In the genomic region with DNA sequence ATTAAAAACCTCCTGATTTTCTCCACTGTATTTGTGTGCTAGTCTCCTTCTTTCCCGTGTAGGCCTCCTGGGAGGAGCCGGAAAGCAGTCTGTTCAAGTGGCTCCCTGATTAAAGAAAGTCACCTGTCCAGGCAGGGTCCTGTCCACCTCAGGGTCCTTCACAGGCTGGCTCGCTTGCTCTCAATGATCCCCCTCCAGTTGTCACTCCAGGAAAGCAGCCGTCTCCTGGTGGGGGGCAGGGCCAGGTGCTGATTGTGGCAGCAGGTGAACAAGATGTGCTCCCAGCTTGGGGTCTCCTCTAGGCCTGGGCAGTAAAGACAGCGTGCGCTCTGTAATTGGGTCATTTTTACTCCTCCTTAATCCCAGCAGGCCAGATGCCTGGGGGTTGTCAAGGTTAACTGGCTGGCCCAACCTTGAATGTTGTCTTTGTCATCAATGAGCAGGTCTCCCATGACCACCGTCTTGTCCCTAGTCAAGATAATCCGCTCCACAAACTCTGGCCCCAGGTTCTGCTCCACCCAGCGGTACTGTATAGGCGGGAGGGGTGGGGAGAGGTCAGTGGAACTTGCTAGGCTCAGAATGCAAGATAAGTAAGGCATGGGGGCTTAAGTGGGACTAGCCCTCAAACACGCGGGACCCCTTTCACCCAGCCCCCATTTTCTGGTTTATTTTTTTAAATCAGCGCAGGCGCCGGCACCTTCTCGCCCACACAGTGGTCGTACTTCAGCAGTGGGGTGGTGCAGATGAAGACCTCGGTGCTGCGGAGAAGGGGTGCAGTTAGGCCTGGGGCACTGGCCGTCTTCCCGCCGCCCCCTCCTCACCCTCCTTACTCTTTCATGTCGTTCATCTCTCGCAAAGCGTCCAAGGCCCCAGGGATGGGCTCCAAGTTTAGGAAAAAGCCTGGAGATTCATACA, we compare ENCODE assay signal across 8 mouse cellular contexts. TPM values are rescaled to one million over a fixed set of nuclear protein-coding genes. Genes with fewer than 3 reads are reported as not detected.
DNase-seq lines count a peak whose midpoint lies in the region; ATAC-seq and TF ChIP-seq lines count a peak whose summit lies in the region.

No protein-coding gene starts in this region.

- H3K4me2 ChIP-seq in heart, embryonic 16.5 days (ENCODE audit: low read depth, low read length): peak overlapping the region; percentile 74

- peaks cover 10% of the 10 kb centered on the region; the same call in 1 of the 2 replicates for H3K36me3 ChIP-seq in heart, embryonic 16.5 days (ENCODE audit: control insufficient read depth, insufficient read depth)
- peaks cover 16% of the 10 kb centered on the region for H3K36me3 ChIP-seq in midbrain, embryonic 10.5 days

- intact Hi-C loops in left cerebral cortex, adult 2 months (cut with DNase I): loop anchor here (1.0 to 10.0 kb wide), 2 partner anchors 24 to 324 kb away; a partner anchor contains a TSS
- intact Hi-C loops in left cerebral cortex, postnatal 25 days (cut with DNase I): loop anchor here (2.0 to 5.0 kb wide), 2 partner anchors 22 to 47 kb away; a partner anchor contains a TSS

- no peaks in the 10 kb centered on the region for H3K9me3 ChIP-seq in heart, embryonic 16.5 days (replicated peaks; ENCODE audit: control insufficient read depth, low read length)
- no peaks in the 10 kb centered on the region for H3K9me3 ChIP-seq in midbrain, embryonic 10.5 days (replicated peaks)

- peaks cover 11% of the 10 kb centered on the region for H3K4me1 ChIP-seq in heart, embryonic 16.5 days (ENCODE audit: control insufficient read depth, insufficient read depth, low read length)
- peaks cover 36% of the 10 kb centered on the region for H3K4me1 ChIP-seq in midbrain, embryonic 10.5 days

- TF ChIP-seq CTCF in left cerebral cortex, adult 2 months (IDR thresholded peaks at IDR 0.05): no peak

- ATAC-seq in heart, embryonic 16.5 days (replicated peaks; ENCODE audit: extremely low read depth, insufficient read depth, low FRiP score): no peak; the same call in 1 of the 2 replicates

- H3K27ac ChIP-seq in left cerebral cortex, adult 2 months: peak overlapping the region; percentile 82
- H3K27ac ChIP-seq in heart, embryonic 16.5 days (ENCODE audit: low read length): peak overlapping the region; percentile 80; the same call in 1 of the 2 replicates
- H3K27ac ChIP-seq in midbrain, embryonic 10.5 days (replicated peaks): peak overlapping the region; percentile 90

- peak overlapping the region; percentile 66 for H3K4me3 ChIP-seq in left cerebral cortex, adult 2 months
- peak overlapping the region; percentile 72 for H3K4me3 ChIP-seq in heart, embryonic 16.5 days (ENCODE audit: low read length)
- H3K4me3 ChIP-seq in midbrain, embryonic 10.5 days: peak overlapping the region; percentile 81

- H3K27me3 ChIP-seq in heart, embryonic 16.5 days (ENCODE audit: control insufficient read depth, insufficient read depth, low read length): no peaks in the 10 kb centered on the region
- H3K27me3 ChIP-seq in midbrain, embryonic 10.5 days (ENCODE audit: low read depth, poor library complexity, severe bottlenecking): peaks cover 8% of the 10 kb centered on the region; the same call in 1 of the 2 replicates

- 24% methylated on average over 25 of the region's 25 CpGs for WGBS in heart, embryonic 16.5 days
- 28% methylated on average over 25 of the region's 25 CpGs for WGBS in midbrain, embryonic 10.5 days

- DNase-seq in left cerebral cortex, adult 2 months (ENCODE audit: extremely low spot score in 1 of 2, low spot score in 2 of 2): no peak
- no peak for DNase-seq in left cerebral cortex, adult 11 months (ENCODE audit: low spot score)
- peak; percentile 57 for DNase-seq in adrenal gland, postnatal 36 days
- DNase-seq in midbrain, embryonic 10.5 days (ENCODE audit: low spot score): peak; percentile 47
- DNase-seq in urinary bladder, postnatal 25 days (ENCODE audit: low spot score): no peak
- DNase-seq in right cerebral cortex, postnatal 25 days: no peak
- no peak for DNase-seq in left cerebral cortex, postnatal 25 days (ENCODE audit: low spot score in 2 of 2)

- peak overlapping the region; percentile 80 for H3K9ac ChIP-seq in heart, embryonic 16.5 days (ENCODE audit: low read length)

RNA-seq across cellular contexts. Expression of a gene that starts 1.0 kb away (rescaled TPM):
- 10 to 100 TPM; 57.6 to 67.2 TPM for total RNA-seq in left cerebral cortex, adult 2 months (2021)
- 100 to 1,000 TPM in 1 of 2 experiments, 10 to 100 TPM in 1; 98.5 to 161 TPM for total RNA-seq in adrenal gland, postnatal 36 days (2021)
- 60.1 and 64.9 TPM in 2 replicates for polyA plus RNA-seq in heart, embryonic 16.5 days (2015; fragmentation: Nextera tagmentation; extraction: Ambion mirVana)
- polyA plus RNA-seq in midbrain, embryonic 10.5 days (2016; fragmentation: Nextera tagmentation; extraction: Ambion mirVana): 87.7 and 89.7 TPM in 2 replicates
- total RNA-seq in left cerebral cortex, postnatal 25 days (2021): 10 to 100 TPM; 60.1 to 66.5 TPM

RNA-seq across cellular contexts. Expression of a gene that starts 15.2 kb away (rescaled TPM):
- total RNA-seq in left cerebral cortex, adult 2 months (2021): 10 to 100 TPM; 11.9 to 18.0 TPM
- total RNA-seq in adrenal gland, postnatal 36 days (2021): 1 to 10 TPM; 7.3 to 8.2 TPM
- polyA plus RNA-seq in heart, embryonic 16.5 days (2015; fragmentation: Nextera tagmentation; extraction: Ambion mirVana): 5.4 and 6.2 TPM in 2 replicates
- polyA plus RNA-seq in midbrain, embryonic 10.5 days (2016; fragmentation: Nextera tagmentation; extraction: Ambion mirVana): 6.6 and 9.4 TPM in 2 replicates
- total RNA-seq in left cerebral cortex, postnatal 25 days (2021): 10 to 100 TPM; 12.5 to 12.8 TPM

RNA-seq across cellular contexts. Expression of a gene that starts 23.5 kb away (rescaled TPM):
- 100 to 1,000 TPM; 158 to 161 TPM for total RNA-seq in left cerebral cortex, adult 2 months (2021)
- 100 to 1,000 TPM in 1 of 2 experiments, 10 to 100 TPM in 1; 80.5 to 106 TPM for total RNA-seq in adrenal gland, postnatal 36 days (2021)
- 523 and 525 TPM in 2 replicates for polyA plus RNA-seq in heart, embryonic 16.5 days (2015; fragmentation: Nextera tagmentation; extraction: Ambion mirVana)
- 780 and 877 TPM in 2 replicates for polyA plus RNA-seq in midbrain, embryonic 10.5 days (2016; fragmentation: Nextera tagmentation; extraction: Ambion mirVana)
- total RNA-seq in left cerebral cortex, postnatal 25 days (2021): 100 to 1,000 TPM; 165 to 168 TPM

RNA-seq across cellular contexts. Expression of a gene that starts 28.4 kb away (rescaled TPM):
- total RNA-seq in left cerebral cortex, adult 2 months (2021): not detected
- total RNA-seq in adrenal gland, postnatal 36 days (2021): under 1 TPM in 1 of 2 experiments, not detected in 1; 0.53 TPM
- 4.1 and 12.9 TPM in 2 replicates for polyA plus RNA-seq in heart, embryonic 16.5 days (2015; fragmentation: Nextera tagmentation; extraction: Ambion mirVana)
- 0.11 and 0.17 TPM in 2 replicates for polyA plus RNA-seq in midbrain, embryonic 10.5 days (2016; fragmentation: Nextera tagmentation; extraction: Ambion mirVana)
- total RNA-seq in left cerebral cortex, postnatal 25 days (2021): not detected

RNA-seq across cellular contexts. Expression of a gene that starts 45.4 kb away (rescaled TPM):
- total RNA-seq in left cerebral cortex, adult 2 months (2021): 100 to 1,000 TPM; 274 TPM
- 100 to 1,000 TPM; 248 to 259 TPM for total RNA-seq in adrenal gland, postnatal 36 days (2021)
- polyA plus RNA-seq in heart, embryonic 16.5 days (2015; fragmentation: Nextera tagmentation; extraction: Ambion mirVana): 556 and 599 TPM in 2 replicates
- 1,440 and 1,519 TPM in 2 replicates for polyA plus RNA-seq in midbrain, embryonic 10.5 days (2016; fragmentation: Nextera tagmentation; extraction: Ambion mirVana)
- total RNA-seq in left cerebral cortex, postnatal 25 days (2021): 100 to 1,000 TPM; 298 to 313 TPM

Comparison
In these comparisons a context has a peak if more than half of its experiments do, and no peak if none do; other contexts are left out.
1. DNase-seq: peak in adrenal gland, postnatal 36 days (2 of 2) and midbrain, embryonic 10.5 days (single experiment); none in left cerebral cortex, adult 2 months (0 of 2), left cerebral cortex, adult 11 months (single experiment), urinary bladder, postnatal 25 days (single experiment), right cerebral cortex, postnatal 25 days (single experiment) and left cerebral cortex, postnatal 25 days (0 of 2).
2. Peak in every context shown above with its lines, with median percentiles within 50 percentile points of each other: H3K27ac ChIP-seq and H3K4me3 ChIP-seq.